Mouse (Mus musculus) hindbrain, embryonic 13.5 days (tissue): Measurements from ENCODE around the gene Saysd1. TPM values are rescaled to one million over a fixed set of nuclear protein-coding genes. Genes with fewer than 3 reads are reported as not detected.
A peak's percentile ranks its signal among the peaks of the same experiment; 100 is the strongest.

Experiments
- ATAC-seq: fragments of 200-750 bp; cut with Nextera tagmentation; 2 replicates; pipeline ENCODE4 v1.8.0; 2017; ENCODE audit warnings: moderate TSS enrichment; ENCODE audit not compliant: low FRiP score
- H3K27ac ChIP-seq: fragments of 300-500 bp; sonication (generic); 2 replicates; pipeline ENCODE4 v1.5.1; 2015; ENCODE audit warnings: inconsistent platforms, mild to moderate bottlenecking, moderate library complexity
- H3K27me3 ChIP-seq: fragments of 300-500 bp; sonication (generic); 2 replicates; pipeline ENCODE4 v1.6.1; 2015; ENCODE audit warnings: mild to moderate bottlenecking, inconsistent platforms
- H3K36me3 ChIP-seq: fragments of 300-500 bp; sonication (generic); 2 replicates; pipeline ENCODE4 v1.6.1; 2015; ENCODE audit warnings: mild to moderate bottlenecking, inconsistent platforms
- H3K4me1 ChIP-seq: fragments of 300-500 bp; sonication (generic); replicated peaks from 2 replicates; pipeline ENCODE4 v1.6.1; 2015; ENCODE audit warnings: inconsistent platforms
- H3K4me2 ChIP-seq: fragments of 300-500 bp; sonication (generic); 2 replicates; pipeline ENCODE4 v1.6.1; 2015; ENCODE audit warnings: inconsistent platforms, mild to moderate bottlenecking, moderate library complexity
- H3K4me3 ChIP-seq: fragments of 300-500 bp; sonication (generic); 2 replicates; pipeline ENCODE4 v1.5.1; 2015; ENCODE audit warnings: mild to moderate bottlenecking, inconsistent platforms
- H3K9ac ChIP-seq: fragments of 300-500 bp; sonication (generic); 2 replicates; pipeline ENCODE4 v1.6.1; 2015; ENCODE audit warnings: mild to moderate bottlenecking, inconsistent platforms
- H3K9me3 ChIP-seq: fragments of 300-500 bp; sonication (generic); 2 replicates; pipeline ENCODE4 v1.6.1; 2016; ENCODE audit warnings: inconsistent platforms
- WGBS: fragments of 180-500 bp; shearing (Covaris S2); methylation state at CpG from one replicate; pipeline ENCODE4 v1.1.7; 2015; 5-methylcytosine and 5-hydroxymethylcytosine counted together
- polyA plus RNA-seq: library from polyadenylated mRNA; unstranded; fragments of >200 nt; fragmentation: Nextera tagmentation; extraction: Ambion mirVana; gene quantifications from 2 replicates; pipeline ENCODE4 v1.2.1, GENCODE M21; 2015

Gene Saysd1
- polyA plus RNA-seq, 1 experiment from 2014 or later = 14.7 TPM

- no peaks in the 10 kb centered on the region for H3K9me3 ChIP-seq
- H3K27me3 ChIP-seq = no peaks in the 10 kb centered on the region
- H3K36me3 ChIP-seq = no peaks in the 10 kb centered on the region
- no peak overlapping the region for H3K4me2 ChIP-seq
- H3K9ac ChIP-seq = no peak overlapping the region
- ATAC-seq = no peak
- 89% methylated on average over 11 of the region's 11 CpGs for WGBS
- 0 out of 2 replicates have a peak, but pooled peaks cover 4% of the 10 kb centered on the region for H3K4me1 ChIP-seq
- no peak overlapping the region for H3K27ac ChIP-seq
- no peak overlapping the region for H3K4me3 ChIP-seq
Observed at GRCm38 (mm10) chr14:20120012-20120411, 18.3 kb downstream of the Saysd1 start.

DNA sequence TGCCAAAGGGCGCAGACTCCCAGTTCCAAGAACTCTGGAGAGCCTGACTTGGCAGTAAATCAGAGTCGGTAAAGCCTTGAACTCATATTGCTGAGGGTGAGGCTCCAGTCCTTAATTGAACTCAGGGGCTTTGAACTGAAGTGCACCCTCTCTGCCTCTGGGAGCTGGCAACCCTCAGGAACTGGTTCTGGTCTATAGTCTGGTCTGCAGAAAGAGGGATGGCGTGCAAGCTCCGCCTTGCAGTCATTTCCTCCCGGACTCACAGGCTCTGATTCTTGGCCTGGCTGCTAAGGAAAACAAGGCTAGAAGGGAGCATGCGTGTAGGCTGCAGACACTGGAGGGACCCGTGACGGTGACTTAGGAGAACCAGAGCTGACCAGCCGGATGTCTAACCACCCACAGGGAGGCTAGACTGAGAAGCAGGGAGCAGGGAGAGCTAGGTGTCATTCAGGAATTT, 22.2 kb downstream of the Saysd1 start:
- no peak for ATAC-seq
- H3K4me3 ChIP-seq = no peak overlapping the region
- H3K27ac ChIP-seq = no peak overlapping the region
- 0 out of 2 replicates have a peak, but pooled peaks cover 4% of the 10 kb centered on the region for H3K4me1 ChIP-seq
- H3K9me3 ChIP-seq = 0 out of 2 replicates have a peak, but pooled peaks cover 5% of the 10 kb centered on the region
- H3K27me3 ChIP-seq = 0 out of 2 replicates have a peak, but pooled peaks cover 5% of the 10 kb centered on the region
- H3K36me3 ChIP-seq = no peaks in the 10 kb centered on the region
- no peak overlapping the region for H3K4me2 ChIP-seq
- no peak overlapping the region for H3K9ac ChIP-seq
- 59% methylated on average over 9 of the region's 9 CpGs for WGBS

- H3K9ac ChIP-seq = no peak overlapping the region
- no peak overlapping the region for H3K4me3 ChIP-seq
- no peak overlapping the region for H3K4me2 ChIP-seq
- ATAC-seq = no peak
- H3K36me3 ChIP-seq = no peaks in the 10 kb centered on the region
- H3K4me1 ChIP-seq = 0 out of 2 replicates have a peak, but pooled peaks cover 4% of the 10 kb centered on the region
- H3K27me3 ChIP-seq = 0 out of 2 replicates have a peak, but pooled peaks cover 5% of the 10 kb centered on the region
- no peak overlapping the region for H3K27ac ChIP-seq
- 0 out of 2 replicates have a peak, but pooled peaks cover 5% of the 10 kb centered on the region for H3K9me3 ChIP-seq
- 83% methylated on average over 6 of the region's 6 CpGs for WGBS
Observed at GRCm38 (mm10) chr14:20114951-20115350, 23.4 kb downstream of the Saysd1 start.

GRCm38 (mm10) chr14:20113964-20114363, 24.4 kb downstream of the Saysd1 start:
- no peak overlapping the region for H3K27ac ChIP-seq
- no peaks in the 10 kb centered on the region for H3K36me3 ChIP-seq
- H3K27me3 ChIP-seq = 0 out of 2 replicates have a peak, but pooled peaks cover 5% of the 10 kb centered on the region
- WGBS = 7% methylated on average over 6 of the region's 6 CpGs
- no peak overlapping the region for H3K4me3 ChIP-seq
- no peak overlapping the region for H3K9ac ChIP-seq
- 0 out of 2 replicates have a peak, but pooled peaks cover 5% of the 10 kb centered on the region for H3K9me3 ChIP-seq
- no peak overlapping the region for H3K4me2 ChIP-seq
- peak; percentile 43; the same call in 1 of the 2 replicates for ATAC-seq
- H3K4me1 ChIP-seq = 0 out of 2 replicates have a peak, but pooled peaks cover 4% of the 10 kb centered on the region

DNA sequence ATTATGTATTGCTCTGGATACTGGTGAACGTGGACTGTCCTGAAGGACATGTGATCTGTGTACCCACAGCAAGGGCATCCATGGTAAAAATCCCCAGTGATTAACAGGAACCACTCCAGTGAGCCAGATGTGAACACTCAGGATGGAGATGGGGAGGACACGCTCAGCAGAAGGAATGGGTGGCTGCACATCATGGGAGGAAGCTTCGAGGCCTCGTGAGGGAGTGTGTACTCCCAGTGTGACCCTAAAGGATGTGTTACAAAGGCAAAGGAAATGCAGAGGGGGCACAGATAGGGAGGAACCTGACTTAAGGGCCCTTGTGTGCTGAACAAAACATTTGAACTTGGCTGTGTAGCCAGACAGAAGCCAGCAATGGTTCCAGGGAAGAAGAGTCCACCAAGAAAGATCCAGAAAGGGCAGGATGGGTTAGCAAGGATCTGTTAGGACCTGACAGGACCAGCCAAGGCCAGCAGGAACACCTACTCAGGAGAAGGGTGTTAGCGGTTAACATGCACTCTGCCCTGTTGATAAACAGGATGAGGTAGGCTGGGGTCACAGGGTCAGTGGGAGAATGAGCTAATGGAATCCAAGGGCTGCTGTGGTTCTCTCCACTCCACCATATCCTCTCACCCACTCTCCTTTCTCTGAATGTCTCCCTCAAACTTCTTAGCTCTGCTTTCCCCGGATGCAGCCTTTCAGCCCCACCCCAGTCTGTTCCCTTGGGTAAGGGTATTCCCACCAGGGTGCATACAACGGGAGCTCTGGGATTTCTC, 25.0 kb downstream of the Saysd1 start:
- H3K4me2 ChIP-seq = no peak overlapping the region
- H3K36me3 ChIP-seq = no peaks in the 10 kb centered on the region
- H3K4me1 ChIP-seq = 0 out of 2 replicates have a peak, but pooled peaks cover 4% of the 10 kb centered on the region
- 71% methylated on average over 7 of the region's 7 CpGs for WGBS
- H3K9me3 ChIP-seq = 0 out of 2 replicates have a peak, but pooled peaks cover 5% of the 10 kb centered on the region
- H3K4me3 ChIP-seq = no peak overlapping the region
- no peak overlapping the region for H3K9ac ChIP-seq
- 0 out of 2 replicates have a peak, but pooled peaks cover 5% of the 10 kb centered on the region for H3K27me3 ChIP-seq
- 0 out of 2 replicates have a peak, but pooled peaks have one; percentile 32 for ATAC-seq
- no peak overlapping the region for H3K27ac ChIP-seq

GRCm38 (mm10) chr14:20112218-20112617, 26.1 kb downstream of the Saysd1 start:
- WGBS = 75% methylated on average over 3 of the region's 3 CpGs
- no peaks in the 10 kb centered on the region for H3K36me3 ChIP-seq
- H3K9ac ChIP-seq = no peak overlapping the region
- H3K27ac ChIP-seq = no peak overlapping the region
- no peak overlapping the region for H3K4me3 ChIP-seq
- H3K9me3 ChIP-seq = 0 out of 2 replicates have a peak, but pooled peaks cover 5% of the 10 kb centered on the region
- ATAC-seq = no peak
- no peak overlapping the region for H3K4me2 ChIP-seq
- 0 out of 2 replicates have a peak, but pooled peaks cover 5% of the 10 kb centered on the region for H3K27me3 ChIP-seq
- H3K4me1 ChIP-seq = 0 out of 2 replicates have a peak, but pooled peaks cover 2% of the 10 kb centered on the region

DNA sequence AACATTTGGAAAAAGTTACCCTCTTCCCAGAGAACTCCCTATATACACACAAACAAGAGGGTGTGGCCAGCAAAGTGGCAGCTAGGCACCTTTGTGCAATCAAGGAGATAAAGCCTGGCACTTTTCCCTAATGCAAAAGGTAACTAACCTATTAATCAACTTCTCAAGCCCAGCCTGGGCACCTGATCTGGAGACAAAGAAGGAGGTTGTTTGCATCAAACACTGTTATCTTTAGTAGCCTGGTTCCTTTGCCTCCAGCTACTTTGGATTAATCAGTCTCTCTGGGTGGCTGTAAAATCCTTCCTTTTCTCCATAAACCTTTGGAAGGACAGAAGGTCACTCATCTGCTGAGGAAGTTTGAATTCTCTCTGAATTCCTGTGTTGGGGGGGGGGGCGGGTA, 27.4 kb downstream of the Saysd1 start:
- Histone ChIP-seq H3K9me3 (0 out of 2 replicates have a peak, but pooled peaks cover 5% of the 10 kb centered on the region), H3K27ac (no peak overlapping the region), H3K36me3 (no peaks in the 10 kb centered on the region), H3K4me2 (no peak overlapping the region), H3K9ac (no peak overlapping the region), H3K4me1 (no peaks in the 10 kb centered on the region), H3K27me3 (0 out of 2 replicates have a peak, but pooled peaks cover 5% of the 10 kb centered on the region), H3K4me3 (no peak overlapping the region)
- WGBS = 100% methylated on average over 1 of the region's 1 CpGs
- ATAC-seq = no peak

GRCm38 (mm10) chr14:20106271-20106670, 32.1 kb downstream of the Saysd1 start:
- WGBS = 84% methylated on average over 6 of the region's 6 CpGs
- Histone ChIP-seq H3K4me2 (no peak overlapping the region), H3K9me3 (no peaks in the 10 kb centered on the region), H3K4me1 (no peaks in the 10 kb centered on the region), H3K36me3 (no peaks in the 10 kb centered on the region), H3K4me3 (no peak overlapping the region), H3K9ac (no peak overlapping the region), H3K27ac (no peak overlapping the region), H3K27me3 (no peaks in the 10 kb centered on the region)
- ATAC-seq = no peak

GRCm38 (mm10) chr14:20103207-20103606, 35.1 kb downstream of the Saysd1 start:
- no peak overlapping the region for H3K4me2 ChIP-seq
- ATAC-seq = no peak
- H3K27ac ChIP-seq = no peak overlapping the region
- no peaks in the 10 kb centered on the region for H3K4me1 ChIP-seq
- H3K9me3 ChIP-seq = no peaks in the 10 kb centered on the region
- no peak overlapping the region for H3K9ac ChIP-seq
- no peak overlapping the region for H3K4me3 ChIP-seq
- H3K27me3 ChIP-seq = no peaks in the 10 kb centered on the region
- WGBS = 51% methylated on average over 4 of the region's 4 CpGs
- no peaks in the 10 kb centered on the region for H3K36me3 ChIP-seq

DNA sequence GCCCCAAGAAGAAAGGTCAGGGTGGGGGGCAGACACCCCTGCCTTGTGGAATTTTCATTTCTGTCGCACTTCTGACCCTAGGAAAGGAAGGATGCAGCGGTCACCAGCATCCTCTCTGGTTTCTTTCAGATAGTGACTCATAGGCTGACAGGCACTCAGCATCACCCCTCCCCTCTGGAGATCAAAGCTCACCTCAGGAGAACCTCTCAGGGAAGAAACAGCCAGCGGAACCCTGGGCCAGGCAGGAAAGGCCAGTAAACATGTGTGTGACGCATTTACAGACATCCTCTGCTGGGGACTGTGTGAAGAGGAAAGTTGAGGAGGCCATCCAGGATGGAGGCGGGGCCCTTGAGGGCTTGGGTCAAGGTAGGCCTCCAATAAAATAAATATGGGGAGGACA, 40.3 kb downstream of the Saysd1 start:
- H3K36me3 ChIP-seq = no peaks in the 10 kb centered on the region
- peaks cover 6% of the 10 kb centered on the region; the same call in 1 of the 2 replicates for H3K27me3 ChIP-seq
- no peaks in the 10 kb centered on the region for H3K9me3 ChIP-seq
- no peak overlapping the region for H3K4me2 ChIP-seq
- ATAC-seq = no peak
- H3K9ac ChIP-seq = no peak overlapping the region
- no peak overlapping the region for H3K4me3 ChIP-seq
- H3K4me1 ChIP-seq = no peaks in the 10 kb centered on the region
- H3K27ac ChIP-seq = no peak overlapping the region
- WGBS = 79% methylated on average over 5 of the region's 5 CpGs

GRCm38 (mm10) chr14:20094942-20095341, 43.4 kb downstream of the Saysd1 start:
- no peaks in the 10 kb centered on the region for H3K36me3 ChIP-seq
- H3K27ac ChIP-seq = no peak overlapping the region
- no peak overlapping the region for H3K4me2 ChIP-seq
- H3K4me1 ChIP-seq = no peaks in the 10 kb centered on the region
- no peak for ATAC-seq
- H3K9ac ChIP-seq = no peak overlapping the region
- whole genome bisulfite sequencing = 67% methylated on average over 5 of the region's 5 CpGs
- peaks cover 15% of the 10 kb centered on the region; the same call in 1 of the 2 replicates for H3K27me3 ChIP-seq
- no peak overlapping the region for H3K4me3 ChIP-seq
- no peaks in the 10 kb centered on the region for H3K9me3 ChIP-seq

DNA sequence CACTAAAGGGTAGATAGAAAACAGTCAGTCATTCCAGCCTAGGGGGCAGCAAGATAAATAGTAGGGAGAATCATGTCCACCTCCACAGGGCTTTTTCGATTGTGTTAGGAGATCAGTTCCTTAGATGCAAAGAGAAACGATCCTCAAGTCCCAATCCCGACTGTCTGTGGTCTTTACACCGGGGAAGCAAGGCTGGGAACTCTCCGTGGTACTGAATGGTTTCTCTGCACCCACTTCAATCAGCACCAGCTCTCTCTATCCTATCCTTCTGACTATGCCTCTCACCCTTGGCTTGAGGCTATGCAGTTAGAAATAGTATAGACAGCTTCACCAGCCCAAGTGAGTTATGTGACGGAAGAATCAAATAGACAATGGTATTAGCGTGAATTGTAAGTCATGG, 44.8 kb downstream of the Saysd1 start:
- Histone ChIP-seq H3K4me3 (no peak overlapping the region), H3K27ac (no peak overlapping the region), H3K9ac (no peak overlapping the region), H3K36me3 (no peaks in the 10 kb centered on the region), H3K27me3 (peaks cover 15% of the 10 kb centered on the region; the same call in 1 of the 2 replicates), H3K4me2 (no peak overlapping the region), H3K9me3 (no peaks in the 10 kb centered on the region), H3K4me1 (no peaks in the 10 kb centered on the region)
- WGBS = 21% methylated on average over 7 of the region's 7 CpGs
- ATAC-seq = no peak
